Mouse (Mus musculus) stomach, embryonic 14.5 days (tissue): ENCODE data around the gene Irak4. TPM values are rescaled to one million over a fixed set of nuclear protein-coding genes. Genes with fewer than 3 reads are reported as not detected.

Source experiments
- ATAC-seq: fragments of 200-750 bp; cut with Nextera tagmentation; 2 replicates; pipeline ENCODE4 v1.8.0; 2017; ENCODE audit warnings: low read depth, moderate TSS enrichment; ENCODE audit not compliant: insufficient number of reproducible peaks, insufficient read depth, low FRiP score
- H3K27ac ChIP-seq: fragments of 300-500 bp; sonication (generic); 2 replicates; pipeline ENCODE4 v1.5.1; 2014; ENCODE audit warnings: mild to moderate bottlenecking, low read length, moderate library complexity, mixed read lengths
- H3K27me3 ChIP-seq: fragments of 300-500 bp; sonication (generic); 2 replicates; pipeline ENCODE4 v1.6.1; 2014; ENCODE audit warnings: low read length, control low read depth, mixed read lengths; ENCODE audit not compliant: control insufficient read depth, insufficient read depth
- H3K36me3 ChIP-seq: fragments of 300-500 bp; sonication (generic); 2 replicates; pipeline ENCODE4 v1.6.1; 2014; ENCODE audit warnings: mild to moderate bottlenecking, control low read depth, low read length, moderate library complexity, mixed read lengths; ENCODE audit not compliant: control insufficient read depth, insufficient read depth
- H3K4me1 ChIP-seq: fragments of 300-500 bp; sonication (generic); 2 replicates; pipeline ENCODE4 v1.6.1; 2014; ENCODE audit warnings: low read length, control low read depth, mixed read lengths; ENCODE audit not compliant: control insufficient read depth, insufficient read depth
- H3K4me2 ChIP-seq: fragments of 300-500 bp; sonication (generic); replicated peaks from 2 replicates; pipeline ENCODE4 v1.6.1; 2014; ENCODE audit warnings: low read depth, low read length, control low read depth
- H3K4me3 ChIP-seq: fragments of 300-500 bp; sonication (generic); 2 replicates; pipeline ENCODE4 v1.5.1; 2014; ENCODE audit warnings: low read depth, low read length, control low read depth
- H3K9ac ChIP-seq: fragments of 300-500 bp; sonication (generic); replicated peaks from 2 replicates; pipeline ENCODE4 v1.6.1; 2014; ENCODE audit warnings: low read depth, mild to moderate bottlenecking, control low read depth, low read length, moderate library complexity, mixed read lengths
- H3K9me3 ChIP-seq: fragments of 300-500 bp; sonication (generic); 2 replicates; pipeline ENCODE4 v1.6.1; 2016; ENCODE audit warnings: low read depth, low read length, control low read depth; ENCODE audit not compliant: control insufficient read depth
- WGBS: fragments of 180-500 bp; shearing (Covaris S2); extraction: QIAGEN DNeasy Blood & Tissue Kit; methylation state at CpG from one replicate; pipeline ENCODE4 v1.1.7; 2014; 5-methylcytosine and 5-hydroxymethylcytosine counted together
- polyA plus RNA-seq: library from polyadenylated mRNA; unstranded; fragments of >200 nt; fragmentation: Nextera tagmentation; extraction: Ambion mirVana; gene quantifications from 2 replicates; pipeline ENCODE4 v1.2.1, GENCODE M21; 2014

Gene Irak4
- polyA plus RNA-seq, 1 experiment from 2014 or later = 7.0 TPM

DNA sequence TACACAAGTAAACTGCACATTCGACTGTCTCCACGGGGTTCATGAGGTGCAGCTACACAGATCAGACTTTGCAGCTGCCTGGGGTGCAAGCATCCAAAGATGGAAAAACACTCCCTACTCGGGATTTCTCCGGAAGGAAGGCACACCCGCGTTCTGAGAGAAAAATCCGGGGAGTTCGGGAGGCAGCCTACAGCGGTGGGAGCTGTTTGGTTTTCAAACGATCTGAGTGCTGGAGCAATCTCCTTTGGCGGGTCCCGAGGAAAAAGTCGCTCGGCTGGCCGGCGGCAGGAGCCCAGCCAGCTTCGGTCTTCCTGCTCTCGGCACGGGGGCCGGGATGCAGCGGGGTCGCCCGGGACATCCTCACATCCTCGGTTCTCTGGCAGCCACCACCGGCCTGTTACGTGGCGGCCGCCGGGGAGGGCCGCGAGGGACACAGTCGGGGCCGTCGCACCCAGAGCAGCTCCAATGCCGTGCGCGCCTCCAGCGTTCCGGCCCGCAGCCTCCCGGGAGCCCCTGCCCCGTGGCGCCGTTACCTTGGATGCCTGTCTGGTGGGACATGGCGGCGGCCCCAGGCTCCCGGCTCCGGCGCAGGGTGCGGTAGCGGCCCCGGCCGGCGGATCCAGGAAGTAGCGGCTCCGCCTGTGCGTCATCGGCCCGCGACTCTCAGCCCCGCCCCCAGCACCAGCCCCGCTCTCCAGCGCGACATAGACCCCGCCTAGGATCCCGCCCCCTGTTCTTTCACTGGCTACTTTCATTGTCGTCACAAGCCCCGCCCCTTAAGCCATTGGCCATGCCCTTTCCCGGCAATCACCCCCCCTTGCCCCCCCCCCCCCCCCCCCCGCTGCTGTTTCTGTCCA, 46.0 kb downstream of the Irak4 start, which contains the start of gene Twf1:
Gene Twf1, minus strand, starts transcription at position 671 of the 857 bp plus-strand sequence.
- Histone ChIP-seq H3K27me3 (no peaks in the 10 kb centered on the region), H3K36me3 (peaks cover 19% of the 10 kb centered on the region), H3K9ac (peak within 1 kb of the TSS; percentile 85), H3K27ac (peak within 1 kb of the TSS; percentile 55), H3K9me3 (no peaks in the 10 kb centered on the region), H3K4me1 (peaks cover 6% of the 10 kb centered on the region; the same call in 1 of the 2 replicates), H3K4me2 (peak within 1 kb of the TSS; percentile 64), H3K4me3 (peak within 1 kb of the TSS; percentile 88)
- WGBS = under 1% methylated on average over 69 of the region's 70 CpGs
- ATAC-seq = peak; percentile 98

DNA sequence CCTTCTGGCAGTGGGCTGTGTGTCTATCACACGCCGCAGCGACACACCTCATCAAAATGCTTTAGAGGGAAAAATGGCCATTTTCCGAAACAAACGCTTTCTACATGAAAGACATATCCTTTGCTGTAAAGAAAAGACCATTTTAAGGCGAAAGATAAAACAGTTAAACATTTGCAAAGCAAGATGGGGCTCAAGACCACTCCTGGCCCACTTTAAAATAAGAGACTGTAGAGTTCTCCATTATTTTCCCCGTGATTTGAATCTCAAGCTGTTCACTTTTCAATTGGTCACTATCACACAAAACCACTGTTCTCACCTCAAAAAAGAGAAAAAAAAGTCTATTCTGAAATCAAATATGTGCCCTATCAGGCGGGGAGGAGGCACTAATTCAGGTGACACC, 46.6 kb downstream of the Irak4 start:
- Histone ChIP-seq H3K36me3 (peaks cover 13% of the 10 kb centered on the region; the same call in 1 of the 2 replicates), H3K9me3 (no peaks in the 10 kb centered on the region), H3K4me3 (peak overlapping the region; percentile 88), H3K27me3 (no peaks in the 10 kb centered on the region), H3K4me1 (peaks cover 6% of the 10 kb centered on the region; the same call in 1 of the 2 replicates), H3K4me2 (peak overlapping the region; percentile 29), H3K27ac (no peak overlapping the region), H3K9ac (no peak overlapping the region)
- WGBS = 14% methylated on average over 8 of the region's 8 CpGs
- 0 out of 2 replicates have a peak, but pooled peaks have one; percentile 3 for ATAC-seq

DNA sequence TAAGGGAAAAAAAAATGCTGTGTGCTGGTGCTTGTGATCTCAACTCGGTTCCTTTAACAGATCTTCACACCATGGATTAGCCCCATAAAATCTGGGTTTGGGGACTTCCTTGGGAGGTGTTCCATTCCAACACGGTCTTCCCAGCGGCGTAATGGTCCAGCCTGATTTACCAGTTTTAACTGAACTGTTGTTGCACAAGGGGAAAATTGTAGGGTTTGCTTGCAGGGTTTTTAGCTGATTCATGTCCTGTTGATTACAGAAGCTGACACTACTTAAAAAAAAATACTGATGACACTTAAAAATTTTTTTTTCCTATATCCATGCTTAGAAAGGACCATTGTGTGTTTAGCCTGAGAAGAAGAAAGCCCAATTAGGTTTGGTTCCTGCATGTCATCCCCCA, 47.9 kb downstream of the Irak4 start:
- no peak for ATAC-seq
- Histone ChIP-seq H3K27me3 (no peaks in the 10 kb centered on the region), H3K4me1 (peaks cover 6% of the 10 kb centered on the region; the same call in 1 of the 2 replicates), H3K27ac (no peak overlapping the region), H3K36me3 (peaks cover under 1% of the 10 kb centered on the region; the same call in 1 of the 2 replicates), H3K4me3 (no peak overlapping the region), H3K9me3 (no peaks in the 10 kb centered on the region), H3K9ac (no peak overlapping the region), H3K4me2 (no peak overlapping the region)
- 77% methylated on average over 4 of the region's 4 CpGs for WGBS

DNA sequence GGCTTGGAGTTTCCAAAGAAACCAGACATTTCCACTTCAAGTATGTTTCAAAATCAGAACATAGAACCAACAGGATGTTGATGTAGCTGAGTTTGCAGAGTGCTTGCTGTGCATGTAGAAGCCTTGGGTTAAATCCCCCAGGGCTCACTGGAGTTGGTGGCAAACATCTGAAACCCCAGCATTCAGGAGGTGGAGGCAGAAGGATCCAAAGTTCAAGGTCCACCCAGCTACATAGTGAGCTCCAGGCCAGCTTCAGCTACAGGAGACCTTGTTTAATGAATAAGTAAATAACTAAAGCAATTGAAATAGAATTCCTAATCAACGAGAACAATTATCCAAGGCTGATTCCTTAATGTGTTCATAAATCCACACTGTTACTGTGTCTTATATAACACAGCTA, 50.1 kb downstream of the Irak4 start:
- Histone ChIP-seq H3K9me3 (no peaks in the 10 kb centered on the region), H3K27me3 (no peaks in the 10 kb centered on the region), H3K4me3 (no peak overlapping the region), H3K36me3 (no peaks in the 10 kb centered on the region), H3K9ac (no peak overlapping the region), H3K4me2 (no peak overlapping the region), H3K27ac (no peak overlapping the region), H3K4me1 (no peaks in the 10 kb centered on the region)
- ATAC-seq = no peak
- 79% methylated on average over 1 of the region's 1 CpGs for WGBS

DNA sequence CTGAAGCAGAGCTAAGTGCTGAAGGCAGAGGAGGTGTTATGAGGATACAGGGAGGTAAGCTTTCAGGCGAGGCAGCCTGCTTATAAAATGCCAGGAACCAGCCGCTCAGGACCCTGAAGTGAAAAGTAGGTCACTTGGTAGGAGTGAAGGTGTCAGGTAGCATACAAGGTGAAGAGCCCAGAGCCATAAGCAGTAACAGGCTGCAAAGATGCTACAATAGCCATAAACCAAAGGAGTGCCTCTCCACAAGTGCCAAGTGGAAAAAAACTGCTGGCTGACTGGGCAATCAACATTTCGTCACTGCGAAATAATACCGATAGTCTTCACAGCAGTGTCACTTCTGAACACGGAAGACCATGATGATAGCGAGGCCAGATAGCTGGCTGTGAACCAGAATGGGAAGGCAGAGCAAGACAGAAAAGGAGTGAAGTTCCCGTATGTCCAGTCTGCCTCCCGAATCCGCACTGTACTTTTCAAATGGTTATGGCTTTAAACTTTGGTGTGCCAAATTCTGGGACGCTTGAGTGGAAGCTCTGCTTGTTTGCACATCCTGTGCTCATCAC, 56.8 kb downstream of the Irak4 start:
- H3K9me3 ChIP-seq = no peaks in the 10 kb centered on the region
- WGBS = 84% methylated on average over 11 of the region's 11 CpGs
- H3K27me3 ChIP-seq = no peaks in the 10 kb centered on the region
- H3K9ac ChIP-seq = no peak overlapping the region
- no peak for ATAC-seq
- H3K27ac ChIP-seq = no peak overlapping the region
- no peaks in the 10 kb centered on the region for H3K4me1 ChIP-seq
- H3K4me2 ChIP-seq = no peak overlapping the region
- H3K4me3 ChIP-seq = no peak overlapping the region
- no peaks in the 10 kb centered on the region for H3K36me3 ChIP-seq

DNA sequence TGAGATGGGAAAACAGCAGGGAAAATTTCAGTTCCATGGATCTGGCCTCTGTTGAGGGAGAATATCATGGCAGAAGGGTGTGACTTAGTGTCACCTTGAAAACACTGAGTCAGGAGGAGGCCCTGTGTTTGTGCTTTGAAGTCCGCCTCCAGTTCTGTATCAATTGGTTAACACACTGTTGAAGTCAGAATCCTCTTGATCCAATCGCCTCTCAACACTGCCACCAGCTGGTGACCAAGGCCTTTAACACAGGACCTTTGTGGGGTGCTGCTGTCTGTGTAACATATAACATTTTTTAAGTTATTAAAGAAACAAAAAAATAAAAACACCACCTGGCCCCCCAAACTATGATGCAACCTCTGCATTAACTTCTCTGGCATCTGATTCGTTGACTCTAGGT, 57.9 kb downstream of the Irak4 start:
- H3K4me3 ChIP-seq = no peak overlapping the region
- no peaks in the 10 kb centered on the region for H3K4me1 ChIP-seq
- no peak overlapping the region for H3K9ac ChIP-seq
- no peak overlapping the region for H3K27ac ChIP-seq
- no peaks in the 10 kb centered on the region for H3K36me3 ChIP-seq
- no peak for ATAC-seq
- H3K27me3 ChIP-seq = no peaks in the 10 kb centered on the region
- no peak overlapping the region for H3K4me2 ChIP-seq
- no peaks in the 10 kb centered on the region for H3K9me3 ChIP-seq
- 22% methylated on average over 3 of the region's 3 CpGs for WGBS

DNA sequence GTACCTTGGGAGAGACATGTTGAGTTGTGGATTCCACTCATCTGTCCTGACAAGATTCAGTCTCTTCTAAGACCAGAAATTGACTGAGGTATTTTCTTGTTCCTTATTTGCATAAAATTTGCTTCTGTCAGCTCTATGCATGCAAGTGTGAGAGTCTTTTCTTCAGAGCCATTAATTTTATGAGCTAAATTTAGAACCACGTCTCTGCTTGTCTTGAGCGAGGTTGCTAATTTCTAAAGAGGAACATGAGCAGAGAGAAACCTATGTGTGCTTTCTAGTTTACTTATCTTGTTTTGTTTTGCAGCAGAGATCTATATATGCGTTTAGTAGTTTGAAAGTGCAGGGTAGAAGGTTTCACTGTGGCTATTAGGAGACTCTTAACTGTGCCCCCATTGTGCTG, 59.0 kb downstream of the Irak4 start:
- 61% methylated on average over 3 of the region's 3 CpGs for WGBS
- H3K27me3 ChIP-seq = no peaks in the 10 kb centered on the region
- no peaks in the 10 kb centered on the region for H3K36me3 ChIP-seq
- H3K4me2 ChIP-seq = no peak overlapping the region
- H3K27ac ChIP-seq = no peak overlapping the region
- H3K4me1 ChIP-seq = no peaks in the 10 kb centered on the region
- H3K9ac ChIP-seq = no peak overlapping the region
- H3K4me3 ChIP-seq = no peak overlapping the region
- no peaks in the 10 kb centered on the region for H3K9me3 ChIP-seq
- ATAC-seq = no peak

DNA sequence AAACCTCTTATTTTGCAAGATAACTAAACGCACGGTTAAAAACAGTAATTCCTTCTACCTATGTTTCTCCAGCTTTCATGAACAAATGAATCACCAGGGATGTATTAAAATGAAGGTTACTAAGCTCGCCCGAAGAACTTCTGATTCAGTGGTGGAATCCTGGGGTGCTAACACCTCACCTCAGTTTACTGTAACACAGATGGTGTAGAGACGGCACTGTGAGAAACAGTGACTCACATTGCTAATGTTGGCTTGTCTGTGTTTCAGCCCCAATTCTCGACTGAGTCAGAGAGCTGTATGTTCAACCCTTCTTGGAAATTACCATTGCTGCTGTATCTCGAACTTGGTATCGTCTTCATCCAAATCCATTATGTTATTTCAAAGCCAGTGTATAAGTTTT, 64.3 kb downstream of the Irak4 start:
- no peak for ATAC-seq
- H3K4me2 ChIP-seq = no peak overlapping the region
- WGBS = 89% methylated on average over 8 of the region's 8 CpGs

More for the DNA sequence above, 64.3 kb downstream of the Irak4 start:
- Histone ChIP-seq H3K27ac (no peak overlapping the region), H3K4me3 (no peak overlapping the region), H3K36me3 (no peaks in the 10 kb centered on the region), H3K9me3 (no peaks in the 10 kb centered on the region), H3K9ac (no peak overlapping the region), H3K27me3 (no peaks in the 10 kb centered on the region), H3K4me1 (no peaks in the 10 kb centered on the region)
